Mouse (Mus musculus) left cerebral cortex, postnatal 14 days (tissue): ENCODE results near the gene Arid1b. TPM values are rescaled to one million over a fixed set of nuclear protein-coding genes. Genes with fewer than 3 reads are reported as not detected.

Experiments used
- DNase-seq, 2 experiments: peaks; one replicate each; pipeline ENCODE4 v3.0.0; 2021 to 2022; ENCODE audit warnings: low spot score in 2 of 2, mixed read lengths in 1 of 2
- intact Hi-C: fragments of 180-260 bp; cut with DNase I; formaldehyde crosslinking; loops from one replicate; pipeline ENCODE4 v1.15.1; 2025
- total RNA-seq, 2 experiments: library from RNA; stranded (reverse); gene quantifications; 2 replicates each; pipeline ENCODE4 v1.2.3; 2021

The Arid1b gene
- total RNA-seq, 2 experiments from 2014 or later = 77.7 to 79.6 TPM

GRCm38 (mm10) chr17:5269774-5270173, 275.6 kb downstream of the Arid1b start:
- DNase-seq = peak in 1 of 2 experiments; percentile 34
- intact Hi-C loops = no loop called here

DNA sequence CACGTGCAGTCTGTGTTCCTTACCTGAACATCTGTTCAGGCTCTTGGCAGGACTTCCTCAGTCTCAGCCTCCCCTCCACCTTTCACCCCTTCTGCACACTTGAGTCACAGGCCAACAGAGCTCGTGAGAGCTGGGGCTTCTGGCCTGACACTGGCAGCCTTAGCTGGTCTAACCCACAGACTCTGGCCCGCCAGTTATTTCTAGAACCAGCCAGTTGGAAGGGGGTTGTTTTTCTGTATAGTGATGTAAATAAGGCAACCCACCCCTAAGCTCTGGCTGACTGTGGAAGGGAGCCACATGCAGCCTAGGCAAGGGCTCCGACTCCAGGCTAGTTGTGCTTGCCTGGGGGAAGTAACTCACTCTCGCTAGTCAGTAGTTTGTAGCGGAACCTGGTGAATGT, 276.7 kb downstream of the Arid1b start:
- intact Hi-C loops = no loop called here
- DNase-seq = no peak

DNA sequence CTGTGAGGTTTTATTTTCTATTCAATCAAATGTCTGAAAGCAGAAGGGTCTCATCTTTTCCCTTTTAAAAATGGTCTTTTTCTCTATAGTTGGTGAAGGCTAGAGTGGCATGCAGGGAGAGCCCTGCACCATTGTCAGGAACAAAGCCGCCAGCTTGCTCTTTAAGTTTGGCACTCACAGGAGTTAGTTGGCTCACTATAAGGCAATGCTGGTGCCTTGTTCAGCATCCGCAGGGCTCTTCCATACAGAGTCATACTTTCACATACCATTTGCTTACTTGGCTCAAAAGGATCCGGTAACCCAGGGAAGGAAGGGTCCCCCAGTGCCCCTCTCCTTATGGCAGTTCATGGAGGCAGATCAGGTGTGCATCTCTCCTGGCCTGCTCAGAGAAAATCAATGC, 279.0 kb downstream of the Arid1b start:
- DNase-seq = no peak
- intact Hi-C loops = no loop called here

DNA sequence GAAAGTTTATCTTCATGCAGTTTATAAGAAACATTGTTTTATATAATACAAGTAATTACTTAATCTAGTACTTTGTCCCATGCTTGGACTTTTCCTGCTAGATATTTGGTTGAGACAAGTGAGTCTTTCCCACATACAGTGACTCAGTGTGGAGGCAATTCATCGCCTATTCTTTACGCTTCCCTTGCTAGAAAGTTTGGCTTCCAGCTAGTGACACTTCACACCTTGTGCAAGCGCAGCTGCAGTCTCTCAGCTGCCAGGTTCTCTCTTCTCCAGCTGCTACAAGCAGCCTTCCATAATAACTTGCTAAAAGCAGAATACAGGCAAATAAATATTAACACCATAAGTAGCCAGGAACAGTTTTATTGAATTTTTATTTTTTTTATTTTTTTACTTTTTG, 279.6 kb downstream of the Arid1b start:
- DNase-seq = peak; percentile 50 to 72
- intact Hi-C loops = no loop called here

GRCm38 (mm10) chr17:5274429-5274828, 280.3 kb downstream of the Arid1b start:
- intact Hi-C loops = no loop called here
- no peak for DNase-seq

DNA sequence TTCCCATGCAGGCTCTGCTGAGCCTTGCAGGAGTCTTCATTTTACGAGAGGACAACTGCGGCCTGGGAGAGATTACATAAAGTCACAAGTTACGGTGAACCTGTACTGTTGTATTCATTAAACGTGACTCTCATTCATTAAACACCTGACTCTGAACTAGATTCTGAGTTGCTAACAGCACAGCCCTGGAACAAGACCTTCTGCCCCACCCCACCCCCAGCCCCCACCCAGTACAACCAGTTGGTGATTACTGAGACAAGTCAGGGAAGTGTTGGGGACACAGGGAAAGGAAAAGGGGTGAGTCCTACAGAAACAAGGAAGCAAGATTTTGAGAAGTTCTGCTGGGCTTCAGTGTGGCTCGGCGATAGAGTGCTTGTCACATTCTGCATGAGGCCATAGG, 281.6 kb downstream of the Arid1b start:
- intact Hi-C loops = no loop called here
- DNase-seq = no peak

- DNase-seq = peak; percentile 57 to 66
- intact Hi-C loops = no loop called here
Observed at GRCm38 (mm10) chr17:5277137-5277871, 283.2 kb downstream of the Arid1b start.

DNA sequence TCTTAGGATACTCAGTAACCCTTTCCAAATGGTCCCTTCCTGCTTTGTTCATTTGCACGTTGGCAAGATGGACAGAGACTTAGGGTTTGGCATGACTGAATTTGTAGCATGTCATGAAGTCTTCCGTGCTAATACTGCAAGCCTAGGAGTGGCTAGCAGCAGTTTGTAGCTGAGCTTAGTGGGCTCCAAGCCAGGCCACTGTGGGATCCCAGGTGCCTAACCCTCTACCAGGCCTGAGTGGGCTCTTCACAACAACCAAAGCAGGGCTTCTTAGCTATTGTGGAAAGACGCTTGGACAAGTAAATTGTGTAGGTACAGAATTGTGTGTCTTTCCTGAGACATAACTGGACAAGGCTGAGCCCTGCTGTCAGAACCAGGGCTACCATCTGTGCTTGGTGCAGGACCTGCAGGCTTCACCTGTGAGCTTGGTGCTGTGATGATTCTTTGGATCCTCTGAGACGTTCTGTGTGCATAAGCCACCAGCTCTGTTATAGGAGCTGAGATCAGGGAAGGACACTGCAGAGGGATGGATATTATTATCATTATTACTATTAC, 286.4 kb downstream of the Arid1b start:
- no peak for DNase-seq

DNA sequence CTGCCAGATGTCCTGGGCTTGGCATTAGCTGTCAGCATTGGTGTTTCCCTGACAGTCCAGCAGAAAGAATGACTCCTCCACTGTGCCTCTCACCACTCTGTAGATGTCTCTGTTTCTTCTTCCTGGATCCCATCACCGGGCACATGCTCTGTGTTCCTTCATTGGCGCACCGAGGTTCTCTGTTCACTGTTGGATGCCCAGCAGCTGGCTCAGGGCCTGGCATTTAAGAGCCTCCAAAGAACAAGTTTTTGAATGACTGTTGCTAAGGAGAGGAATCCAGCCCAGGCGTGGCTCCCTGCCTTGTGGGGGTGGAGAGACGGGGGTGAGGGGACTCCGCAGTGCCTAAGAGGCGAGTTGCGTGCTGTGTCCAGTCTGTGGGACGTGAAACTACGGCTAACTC, 290.7 kb downstream of the Arid1b start:
- DNase-seq = peak; percentile 50 to 66
- intact Hi-C loops = no loop called here

More for the DNA sequence above, 286.4 kb downstream of the Arid1b start:
- intact Hi-C loops = no loop called here

DNA sequence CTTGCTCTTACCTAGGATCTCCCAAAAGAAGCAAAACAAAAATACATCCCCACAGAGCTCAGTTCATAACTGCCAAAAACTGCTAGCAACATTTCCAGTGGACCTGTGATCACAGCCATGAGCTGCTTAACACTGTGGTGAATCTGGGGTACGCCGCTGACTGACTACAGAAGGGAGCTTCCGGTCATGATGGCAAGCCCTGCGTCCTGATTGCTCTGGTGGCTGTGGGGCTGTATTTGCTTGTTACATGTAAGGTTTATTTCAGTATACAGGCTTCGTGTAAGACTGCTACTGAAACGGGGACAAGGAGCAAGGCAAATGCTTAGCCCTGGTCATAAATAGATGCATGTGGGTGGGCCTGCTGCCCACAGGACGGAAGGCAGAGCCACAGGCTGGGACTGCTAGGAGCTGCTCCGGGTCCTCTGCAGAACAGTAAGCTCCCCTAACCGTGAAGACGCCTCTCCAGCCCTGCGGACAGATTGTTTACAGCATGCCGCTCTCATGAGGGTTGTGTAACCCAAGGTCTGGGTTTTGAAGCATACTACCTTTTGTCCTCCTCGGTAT, 291.8 kb downstream of the Arid1b start:
- intact Hi-C loops = no loop called here

GRCm38 (mm10) chr17:5286571-5287209, 292.6 kb downstream of the Arid1b start:
- intact Hi-C loops = no loop called here

More for the DNA sequence above, 291.8 kb downstream of the Arid1b start:
- peak in 1 of 2 experiments; percentile 53 for DNase-seq

DNA sequence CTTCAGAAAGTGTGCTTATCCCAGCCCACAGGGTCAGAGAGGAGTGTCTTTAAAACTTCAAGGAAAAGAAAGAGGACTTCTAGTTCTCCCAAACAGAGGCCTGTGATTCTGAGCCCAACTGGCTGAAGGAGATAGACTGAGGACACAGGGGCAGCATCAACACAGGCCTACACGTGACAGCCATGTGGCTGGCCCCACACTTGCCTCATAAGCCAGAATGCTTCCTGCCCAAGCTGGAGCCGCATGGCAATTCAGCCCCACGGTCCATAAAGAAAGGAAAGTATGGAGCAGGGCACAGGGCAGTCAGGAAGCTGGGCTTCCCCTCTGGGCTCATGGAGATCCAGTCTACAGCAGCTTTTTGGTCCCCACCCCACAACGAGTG, 293.1 kb downstream of the Arid1b start:
- intact Hi-C loops = no loop called here
- no peak for DNase-seq

More at GRCm38 (mm10) chr17:5286571-5287209, 292.6 kb downstream of the Arid1b start:
- peak; percentile 51 to 62 for DNase-seq

GRCm38 (mm10) chr17:5287641-5288040, 293.5 kb downstream of the Arid1b start:
- intact Hi-C loops = no loop called here
- DNase-seq = no peak

DNA sequence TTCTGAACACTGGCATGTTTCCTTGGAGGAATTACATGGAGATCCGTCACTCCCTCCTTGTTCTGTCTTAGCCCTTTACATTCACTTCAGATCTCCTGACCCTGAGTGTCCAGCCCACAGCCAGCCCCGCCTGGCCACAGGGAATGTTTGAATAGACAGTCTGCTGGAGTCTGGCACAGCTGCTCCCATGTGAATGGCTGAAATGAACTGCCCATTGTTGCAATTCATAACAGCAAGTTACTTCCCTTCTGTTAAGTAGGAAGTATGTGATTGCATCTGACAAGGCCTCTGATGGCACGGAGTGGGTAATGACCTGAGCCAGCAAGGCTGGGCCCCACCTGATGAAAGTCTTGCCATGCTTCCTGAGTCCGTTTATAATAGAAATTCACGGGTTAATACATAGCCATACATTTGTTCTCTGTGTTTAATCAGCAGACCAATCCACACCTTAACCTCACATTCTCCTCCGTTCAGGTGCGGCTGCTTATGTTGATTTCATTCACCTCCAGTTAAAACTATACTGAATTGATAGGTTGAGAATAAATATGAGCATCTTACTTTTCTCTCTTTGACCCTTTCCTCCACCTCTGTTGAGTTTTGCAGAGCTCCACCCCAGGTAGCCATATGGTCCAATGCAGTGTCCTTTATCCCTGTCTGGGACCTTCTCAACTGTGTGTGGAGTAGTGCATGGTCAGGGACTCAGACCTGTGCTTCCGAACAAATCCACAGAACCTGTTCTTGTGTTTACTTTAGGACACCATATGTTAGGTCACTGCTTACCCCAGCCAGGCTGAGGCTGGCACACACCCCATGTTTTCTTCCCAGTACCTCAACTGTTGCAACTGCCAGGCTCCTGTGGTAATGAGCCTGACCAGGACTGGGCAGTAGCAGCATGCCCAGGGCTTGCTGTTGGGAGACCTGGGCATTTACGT, 299.8 kb downstream of the Arid1b start:
- no peak for DNase-seq
- intact Hi-C loops = no loop called here

- peak; percentile 73 to 78 for DNase-seq
- intact Hi-C loops = no loop called here
Observed at GRCm38 (mm10) chr17:5295086-5295947, 301.2 kb downstream of the Arid1b start.

DNA sequence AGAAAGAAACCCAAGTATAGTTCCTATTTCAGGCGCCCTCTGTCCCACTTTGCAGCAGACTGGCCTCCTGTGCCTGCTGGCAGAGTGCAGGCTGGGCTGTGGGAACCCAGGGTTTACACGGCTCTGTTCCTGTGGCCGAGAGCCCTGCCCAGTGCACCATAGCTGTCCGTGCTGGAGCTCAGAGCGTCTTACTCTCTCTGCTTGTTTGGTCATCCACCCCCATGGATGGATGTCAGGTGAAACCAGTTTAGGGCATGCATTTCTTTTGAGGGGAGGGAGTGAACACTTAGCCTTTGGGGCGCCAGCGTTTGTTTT, 301.8 kb downstream of the Arid1b start:
- intact Hi-C loops = no loop called here
- DNase-seq = no peak

DNA sequence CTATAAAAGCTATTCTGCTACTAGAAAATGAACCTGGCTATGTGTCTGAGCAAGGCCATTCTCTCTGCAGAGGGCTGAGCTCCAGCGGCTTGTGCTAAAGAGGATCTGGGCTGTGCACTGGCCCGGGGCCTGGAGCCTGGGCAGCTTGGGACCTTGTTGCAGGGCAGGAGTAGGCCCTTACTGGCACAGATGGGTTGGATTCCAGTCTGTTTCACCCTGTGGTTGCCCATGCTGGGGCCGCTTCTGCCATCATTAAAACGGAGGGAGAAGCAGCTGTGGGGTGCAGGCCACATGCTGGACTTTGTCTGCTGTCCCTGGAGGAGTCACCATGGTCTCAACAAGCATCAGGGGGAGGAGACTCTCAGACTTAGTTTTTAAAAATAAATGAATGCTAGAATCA, 303.4 kb downstream of the Arid1b start:
- intact Hi-C loops = no loop called here

GRCm38 (mm10) chr17:5297984-5298383, 303.9 kb downstream of the Arid1b start:
- no peak for DNase-seq
- intact Hi-C loops = no loop called here

More for the DNA sequence above, 303.4 kb downstream of the Arid1b start:
- DNase-seq = no peak
